23 mouse cellular contexts compared by ENCODE assay signal in the genomic region with DNA sequence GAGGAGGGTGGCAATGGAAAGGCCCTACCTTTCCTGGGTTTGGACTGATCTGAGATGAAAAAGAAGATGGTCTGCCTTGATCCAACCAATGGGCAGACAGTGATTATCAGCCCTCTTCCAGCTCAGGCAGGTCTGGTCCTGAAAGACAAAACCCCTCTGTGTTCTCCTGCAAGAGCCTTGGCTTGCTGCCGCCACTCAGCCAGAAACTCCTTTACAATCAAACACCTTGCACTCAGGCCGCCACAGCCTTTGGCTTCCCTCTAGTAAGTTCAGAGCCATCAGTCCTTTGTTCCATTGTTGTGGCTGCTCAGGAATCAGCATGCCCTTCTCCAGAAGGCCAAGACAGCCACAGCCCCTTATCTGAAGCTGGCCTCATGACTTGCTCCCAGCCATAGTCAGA. TPM values are rescaled to one million over a fixed set of nuclear protein-coding genes. Genes with fewer than 3 reads are reported as not detected.
A peak's percentile ranks its signal among the peaks of the same experiment; 100 is the strongest.
DNase-seq lines count a peak whose midpoint lies in the region; ATAC-seq lines count a peak whose summit lies in the region.
"Had no signal": no experiment of that assay in that cellular context is flagged by ENCODE, and none has a peak within 500 bp of the region (broad histone marks: within the 10 kb centered on the region; RNA-seq: fewer than 3 reads in every experiment).

No protein-coding gene starts in this region.

- no peak overlapping the region for H3K9ac ChIP-seq in heart, embryonic 16.5 days (ENCODE audit: low read length)
- no peak overlapping the region for H3K9ac ChIP-seq in lung, embryonic 16.5 days (ENCODE audit: low read length)
- H3K9ac ChIP-seq: embryonic facial prominence, embryonic 13.5 days; neural tube, embryonic 13.5 days had no signal

- DNase-seq in heart, embryonic 10.5 days (ENCODE audit: low spot score), result no peak
- DNase-seq in heart, postnatal 25 days (ENCODE audit: low spot score), result no peak
- no peak for DNase-seq in heart, postnatal 36 days
- no peak for DNase-seq in lung, postnatal 4 days
- DNase-seq in frontal cortex, adult 2 months (ENCODE audit: extremely low spot score in 1 of 2, low spot score in 1 of 2), result no peak
- DNase-seq: adrenal gland, adult 8-10 months; cerebellum, adult 18-20 months; cerebellum, postnatal 14 days; gastrocnemius, postnatal 14 days; heart, postnatal 4 days; kidney, postnatal 25 days; lung, postnatal 14 days; retina, postnatal 1 day; right cerebral cortex, postnatal 25 days had no signal

- intact Hi-C loops in heart, postnatal 25 days (cut with DNase I), result no loop called here
- intact Hi-C loops in heart, postnatal 36 days (cut with DNase I), result no loop called here

- 63% methylated on average over 2 of the region's 2 CpGs for WGBS in heart, embryonic 10.5 days
- 53% methylated on average over 2 of the region's 2 CpGs for WGBS in heart, embryonic 16.5 days
- 65% methylated on average over 2 of the region's 2 CpGs for WGBS in lung, embryonic 16.5 days

- no peaks in the 10 kb centered on the region for H3K9me3 ChIP-seq in heart, embryonic 10.5 days
- no peaks in the 10 kb centered on the region for H3K9me3 ChIP-seq in heart, embryonic 16.5 days (replicated peaks; ENCODE audit: control insufficient read depth, low read length)
- H3K9me3 ChIP-seq in lung, embryonic 16.5 days (ENCODE audit: control insufficient read depth, low read length), result no peaks in the 10 kb centered on the region
- H3K9me3 ChIP-seq: embryonic facial prominence, embryonic 13.5 days; neural tube, embryonic 13.5 days had no signal

- H3K27ac ChIP-seq in heart, embryonic 10.5 days, result peak overlapping the region; percentile 63
- H3K27ac ChIP-seq in heart, embryonic 16.5 days (ENCODE audit: low read length), result peak overlapping the region; percentile 56
- H3K27ac ChIP-seq in lung, embryonic 16.5 days (ENCODE audit: low read length), result peak overlapping the region; percentile 44
- H3K27ac ChIP-seq: embryonic facial prominence, embryonic 13.5 days; layer of hippocampus, adult 2 months; neural tube, embryonic 13.5 days had no signal

- H3K4me2 ChIP-seq in heart, embryonic 16.5 days (ENCODE audit: low read depth, low read length), result no peak overlapping the region
- no peak overlapping the region for H3K4me2 ChIP-seq in lung, embryonic 16.5 days (ENCODE audit: low read depth, low read length)
- H3K4me2 ChIP-seq: embryonic facial prominence, embryonic 13.5 days; neural tube, embryonic 13.5 days had no signal

- no peaks in the 10 kb centered on the region for H3K27me3 ChIP-seq in heart, embryonic 10.5 days (ENCODE audit: insufficient read depth, poor library complexity, severe bottlenecking)
- H3K27me3 ChIP-seq in heart, embryonic 16.5 days (ENCODE audit: control insufficient read depth, insufficient read depth, low read length), result no peaks in the 10 kb centered on the region
- H3K27me3 ChIP-seq in lung, embryonic 16.5 days (ENCODE audit: control insufficient read depth, insufficient read depth, low read depth, low read length), result no peaks in the 10 kb centered on the region
- H3K27me3 ChIP-seq: embryonic facial prominence, embryonic 13.5 days; neural tube, embryonic 13.5 days had no signal

- ATAC-seq in heart, embryonic 16.5 days (replicated peaks; ENCODE audit: extremely low read depth, insufficient read depth, low FRiP score), result no peak
- no peak for ATAC-seq in lung, embryonic 16.5 days (ENCODE audit: low read depth)
- ATAC-seq: activated CD4-positive, CD25-positive, alpha-beta regulatory T cell, adult 4 months; intestine, postnatal 0 days; midbrain, embryonic 16.5 days had no signal

- peaks cover 73% of the 10 kb centered on the region for H3K4me1 ChIP-seq in heart, embryonic 10.5 days
- H3K4me1 ChIP-seq in heart, embryonic 16.5 days (ENCODE audit: control insufficient read depth, insufficient read depth, low read length), result peaks cover 42% of the 10 kb centered on the region
- peaks cover 12% of the 10 kb centered on the region for H3K4me1 ChIP-seq in lung, embryonic 16.5 days (replicated peaks; ENCODE audit: control insufficient read depth, insufficient read depth, low read length)

- peaks cover 44% of the 10 kb centered on the region for H3K36me3 ChIP-seq in heart, embryonic 10.5 days
- peaks cover 9% of the 10 kb centered on the region for H3K36me3 ChIP-seq in heart, embryonic 16.5 days (ENCODE audit: control insufficient read depth, insufficient read depth)
- H3K36me3 ChIP-seq in lung, embryonic 16.5 days (ENCODE audit: control insufficient read depth, insufficient read depth, low read length), result 0 out of 2 replicates have a peak, but pooled peaks cover 4% of the 10 kb centered on the region

- no peak overlapping the region for H3K4me3 ChIP-seq in heart, embryonic 10.5 days
- H3K4me3 ChIP-seq in heart, embryonic 16.5 days (ENCODE audit: low read length), result no peak overlapping the region
- H3K4me3 ChIP-seq in lung, embryonic 16.5 days (ENCODE audit: low read length), result no peak overlapping the region
- H3K4me3 ChIP-seq: embryonic facial prominence, embryonic 13.5 days; layer of hippocampus, adult 2 months; myocyte; neural tube, embryonic 13.5 days had no signal

RNA-seq across cellular contexts. Expression of a gene that starts 15.9 kb away (rescaled TPM):
- polyA plus RNA-seq in heart, embryonic 10.5 days (2016; fragmentation: Nextera tagmentation; extraction: Ambion mirVana), result 40.4 and 49.8 TPM in 2 replicates
- total RNA-seq in heart, postnatal 25 days (2021), result 10 to 100 TPM; 47.9 to 78.9 TPM
- 75.1 and 76.4 TPM in 2 replicates for polyA plus RNA-seq in heart, embryonic 16.5 days (2015; fragmentation: Nextera tagmentation; extraction: Ambion mirVana)
- 10 to 100 TPM; 51.2 to 67.0 TPM for total RNA-seq in heart, postnatal 36 days (2021)
- 35.8 TPM in 2 replicates for polyA plus RNA-seq in lung, embryonic 16.5 days (2015; fragmentation: Nextera tagmentation; extraction: Ambion mirVana)
- 4.6 and 7.2 TPM in 2 replicates for polyA plus RNA-seq in frontal cortex, adult 2 months (2012; rRNA removed)
